Mouse (Mus musculus): ENCODE measurements around the gene Gpr173. TPM values are rescaled to one million over a fixed set of nuclear protein-coding genes. Genes with fewer than 3 reads are reported as not detected.

Gene Gpr173
- 2.9 TPM in 2 replicates for polyA plus RNA-seq (2015; fragmentation: Nextera tagmentation; extraction: Ambion mirVana)

DNA sequence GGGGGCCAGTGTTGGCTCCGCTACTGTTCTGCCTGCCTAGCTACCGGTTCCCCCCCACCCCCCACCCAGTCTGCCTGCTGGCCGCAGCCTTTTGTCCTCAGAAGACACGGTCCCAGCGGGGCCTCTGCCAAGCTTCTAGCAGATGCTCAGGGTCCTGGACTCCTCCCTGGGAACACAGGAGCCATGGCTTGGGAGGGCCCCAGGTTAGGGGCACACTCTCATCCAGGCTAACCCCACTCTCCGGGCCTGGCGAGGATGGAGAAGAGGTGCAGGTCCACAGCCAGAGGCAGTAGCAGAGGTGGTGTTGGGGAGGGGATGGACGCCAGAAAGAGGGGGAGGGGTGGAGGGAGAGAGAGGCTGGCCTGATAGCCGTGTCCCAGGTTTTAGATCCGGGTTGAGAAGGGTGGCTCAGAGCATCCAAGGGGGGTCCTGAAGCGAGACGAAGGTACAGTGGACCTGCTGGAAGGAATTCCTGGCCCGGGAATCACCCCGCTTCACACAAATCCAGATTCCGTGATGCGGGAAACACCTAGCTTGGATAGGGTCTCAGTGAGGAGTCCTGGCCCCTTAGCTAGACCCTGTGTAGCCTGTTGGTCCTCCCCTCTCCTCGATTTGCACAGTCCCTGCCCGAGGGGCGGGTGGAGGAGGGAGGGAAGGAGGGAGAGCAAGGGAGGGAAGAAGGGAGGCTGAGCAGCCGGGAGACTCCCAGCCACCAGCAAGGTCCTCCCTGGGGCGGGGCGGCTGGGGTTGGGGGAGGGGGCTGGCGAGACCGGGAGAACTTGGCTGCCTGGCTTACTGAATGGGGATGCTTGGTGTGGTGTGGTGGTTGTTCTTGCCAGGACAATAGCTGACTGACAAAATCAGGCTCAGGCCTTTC, at the start of gene Gpr173:
TSS of gene Gpr173 (minus strand) at position 308 of the 877 bp plus-strand sequence.
- Histone ChIP-seq H3K27me3 (replicated peaks) (no peaks in the 10 kb centered on the region), H3K4me3 (replicated peaks) (peak within 1 kb of the TSS; percentile 49), H3K9me3 (no peaks in the 10 kb centered on the region), H3K4me1 (no peaks in the 10 kb centered on the region), H3K27ac (peak within 1 kb of the TSS; percentile 21; the same call in 1 of the 2 replicates), H3K36me3 (no peaks in the 10 kb centered on the region), H3K4me2 (peak within 1 kb of the TSS; percentile 50), H3K9ac (peak within 1 kb of the TSS; percentile 16; the same call in 1 of the 2 replicates)
- ATAC-seq (ENCODE audit: insufficient read depth, low FRiP score, low read depth), result peak; percentile 96
- 16% methylated on average over 20 of the region's 24 CpGs for WGBS

DNA sequence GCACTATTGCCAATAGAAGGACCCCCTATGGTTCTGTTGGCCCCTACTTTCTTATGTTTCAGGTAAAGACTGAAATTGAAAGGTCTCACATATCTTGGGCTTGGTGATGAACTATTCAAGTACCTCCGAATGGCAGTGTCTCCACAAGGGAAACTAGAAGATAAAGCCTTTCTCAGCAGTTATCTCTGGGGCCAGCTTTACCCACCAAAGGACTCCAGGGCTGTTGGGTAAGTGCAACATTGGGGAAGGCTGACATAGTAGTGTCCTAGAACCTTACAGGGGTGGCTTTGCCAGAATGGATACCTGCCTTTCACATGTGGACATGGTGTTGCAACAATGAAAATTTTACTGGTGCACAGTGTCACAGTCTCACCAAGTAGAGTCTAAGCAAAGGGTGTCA, 34.7 kb upstream of the Gpr173 start:
- 66% methylated on average over 1 of the region's 1 CpGs for WGBS
- Histone ChIP-seq H3K4me3 (replicated peaks) (no peak overlapping the region), H3K36me3 (no peaks in the 10 kb centered on the region), H3K27me3 (replicated peaks) (peaks cover 6% of the 10 kb centered on the region; the same call in 1 of the 2 replicates), H3K4me1 (no peaks in the 10 kb centered on the region), H3K9ac (no peak overlapping the region), H3K9me3 (no peaks in the 10 kb centered on the region), H3K4me2 (no peak overlapping the region), H3K27ac (no peak overlapping the region)
- ATAC-seq (ENCODE audit: insufficient read depth, low FRiP score, low read depth), result no peak

DNA sequence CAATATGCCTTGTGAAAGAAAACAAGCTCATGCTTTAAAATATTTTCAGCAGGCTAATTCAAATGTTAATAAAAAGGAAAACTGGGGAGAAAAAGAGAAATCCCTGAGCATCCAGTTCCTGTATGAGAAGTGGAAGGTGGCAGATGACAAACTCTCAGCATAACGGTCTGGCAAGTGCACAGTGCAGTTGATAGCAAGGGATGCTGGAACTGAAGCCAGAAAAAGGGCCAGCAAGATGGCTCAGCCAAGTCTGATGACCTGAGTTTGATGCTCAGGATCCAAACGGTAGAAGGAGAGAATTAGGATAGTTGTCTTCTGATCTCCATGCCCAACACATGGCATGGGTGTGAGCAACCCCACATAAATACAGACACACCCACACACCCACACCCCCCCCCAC, 31.6 kb upstream of the Gpr173 start:
- Histone ChIP-seq H3K4me3 (replicated peaks) (no peak overlapping the region), H3K9ac (no peak overlapping the region), H3K27me3 (replicated peaks) (peaks cover 6% of the 10 kb centered on the region; the same call in 1 of the 2 replicates), H3K4me2 (no peak overlapping the region), H3K4me1 (no peaks in the 10 kb centered on the region), H3K9me3 (no peaks in the 10 kb centered on the region), H3K36me3 (no peaks in the 10 kb centered on the region), H3K27ac (no peak overlapping the region)
- ATAC-seq (ENCODE audit: insufficient read depth, low FRiP score, low read depth), result no peak
- WGBS, result 70% methylated on average over 2 of the region's 2 CpGs

DNA sequence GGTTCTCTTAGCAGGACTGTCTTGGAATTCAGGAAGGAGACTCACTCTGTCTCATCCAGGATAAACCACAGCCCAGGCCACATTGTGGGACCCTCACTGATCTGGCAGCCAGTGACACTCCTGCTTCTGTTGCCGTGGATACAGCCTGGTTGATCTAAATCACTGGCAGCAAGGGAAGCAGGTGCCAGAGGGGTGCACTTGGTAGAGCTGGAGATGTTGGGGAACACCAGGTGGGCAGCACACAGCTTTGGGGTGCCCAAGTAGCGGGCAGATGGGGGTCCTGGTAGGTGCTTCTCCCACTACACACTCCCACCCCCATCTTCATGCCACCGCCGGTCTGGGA, 479 bp downstream of the Gpr173 start:
- Histone ChIP-seq H3K4me3 (replicated peaks) (peak overlapping the region; percentile 49), H3K27ac (no peak overlapping the region), H3K36me3 (no peaks in the 10 kb centered on the region), H3K9ac (no peak overlapping the region), H3K4me1 (no peaks in the 10 kb centered on the region), H3K9me3 (no peaks in the 10 kb centered on the region), H3K27me3 (replicated peaks) (no peaks in the 10 kb centered on the region), H3K4me2 (peak overlapping the region; percentile 50)
- WGBS, result 20% methylated on average over 4 of the region's 4 CpGs
- no peak for ATAC-seq (ENCODE audit: insufficient read depth, low FRiP score, low read depth)

DNA sequence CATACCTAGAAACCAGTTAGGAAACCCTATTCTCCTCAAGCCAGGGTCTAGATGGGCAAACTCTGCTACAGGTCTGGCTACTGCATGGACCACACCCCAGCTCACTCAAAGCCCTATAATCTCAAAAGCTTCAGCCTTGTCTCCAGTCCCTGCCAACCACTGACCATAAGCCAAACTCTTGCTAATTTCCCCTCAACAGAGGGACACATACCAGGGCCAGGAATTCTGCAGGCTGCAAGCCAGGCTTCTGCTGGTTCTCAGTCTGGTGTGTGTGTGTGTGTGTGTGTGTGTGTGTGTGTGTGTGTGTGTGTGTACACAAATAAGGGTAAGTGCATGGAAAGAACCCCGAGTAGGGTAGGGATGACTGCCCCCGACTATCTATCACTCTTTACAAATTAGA, 2.1 kb downstream of the Gpr173 start:
- no peaks in the 10 kb centered on the region for H3K9me3 ChIP-seq
- ATAC-seq (ENCODE audit: insufficient read depth, low FRiP score, low read depth), result no peak
- no peaks in the 10 kb centered on the region for H3K4me1 ChIP-seq
- H3K4me3 ChIP-seq (replicated peaks), result no peak overlapping the region
- H3K27me3 ChIP-seq (replicated peaks), result no peaks in the 10 kb centered on the region
- no peaks in the 10 kb centered on the region for H3K36me3 ChIP-seq
- H3K9ac ChIP-seq, result no peak overlapping the region
- no peak overlapping the region for H3K4me2 ChIP-seq
- 45% methylated on average over 2 of the region's 2 CpGs for WGBS
- H3K27ac ChIP-seq, result no peak overlapping the region

DNA sequence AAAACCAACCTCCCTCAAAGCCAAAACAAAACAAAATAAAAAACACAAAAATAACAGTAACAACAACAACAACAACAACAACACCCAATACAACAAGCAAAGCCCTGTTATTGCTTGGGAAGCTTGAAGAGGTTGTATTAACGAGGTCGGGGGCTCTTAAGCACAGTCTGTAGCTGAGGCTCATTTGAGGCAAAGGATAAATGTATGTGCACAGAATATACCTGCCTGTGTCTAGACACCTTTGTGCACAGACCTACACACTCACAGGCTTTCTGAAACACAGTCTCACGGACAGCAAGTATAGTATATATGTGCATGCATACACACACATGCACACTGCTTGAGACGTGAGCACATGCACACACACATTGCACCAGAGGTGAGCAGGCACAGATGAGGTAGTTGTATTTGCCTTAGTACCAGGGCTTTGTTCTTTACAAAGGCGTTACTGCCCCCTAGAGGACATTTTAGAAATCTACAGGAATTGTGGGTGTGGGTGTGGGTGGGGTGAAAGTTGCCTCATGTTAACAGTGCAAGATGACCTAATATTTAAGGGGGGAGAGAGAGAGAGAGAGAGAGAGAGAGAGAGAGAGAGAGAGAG, 15.9 kb downstream of the Gpr173 start:
- no peak overlapping the region for H3K4me2 ChIP-seq
- no peak overlapping the region for H3K4me3 ChIP-seq (replicated peaks)
- no peaks in the 10 kb centered on the region for H3K9me3 ChIP-seq
- no peaks in the 10 kb centered on the region for H3K4me1 ChIP-seq
- ATAC-seq (ENCODE audit: insufficient read depth, low FRiP score, low read depth), result peak; percentile 35; the same call in 1 of the 2 replicates
- H3K27ac ChIP-seq, result no peak overlapping the region
- 22% methylated on average over 5 of the region's 5 CpGs for WGBS
- H3K9ac ChIP-seq, result no peak overlapping the region
- no peaks in the 10 kb centered on the region for H3K27me3 ChIP-seq (replicated peaks)
- H3K36me3 ChIP-seq, result no peaks in the 10 kb centered on the region

DNA sequence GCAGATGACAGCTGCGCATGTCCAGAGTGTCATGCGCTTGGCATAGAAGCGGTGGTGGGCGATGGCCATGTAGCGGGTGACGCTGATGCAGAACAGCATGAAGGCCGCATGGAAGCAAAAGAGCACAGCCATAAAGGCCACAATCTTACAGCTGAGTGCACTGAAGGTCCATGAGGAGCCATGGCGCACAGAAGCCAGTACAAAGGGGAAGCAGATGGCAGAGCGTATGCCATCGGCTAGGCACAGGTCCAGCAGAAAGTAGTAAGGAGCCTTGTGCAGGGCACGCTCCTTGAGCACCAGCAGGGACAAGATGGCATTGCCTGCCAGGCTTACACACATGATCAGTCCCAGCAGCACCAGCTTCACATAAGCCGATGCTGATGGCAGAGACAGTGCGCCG, 21.5 kb downstream of the Gpr173 start:
- Histone ChIP-seq H3K9me3 (no peaks in the 10 kb centered on the region), H3K4me1 (no peaks in the 10 kb centered on the region), H3K4me3 (replicated peaks) (no peak overlapping the region), H3K27ac (no peak overlapping the region), H3K27me3 (replicated peaks) (peaks cover 5% of the 10 kb centered on the region; the same call in 1 of the 2 replicates), H3K4me2 (no peak overlapping the region), H3K36me3 (no peaks in the 10 kb centered on the region), H3K9ac (no peak overlapping the region)
- no peak for ATAC-seq (ENCODE audit: insufficient read depth, low FRiP score, low read depth)
- 96% methylated on average over 14 of the region's 14 CpGs for WGBS

DNA sequence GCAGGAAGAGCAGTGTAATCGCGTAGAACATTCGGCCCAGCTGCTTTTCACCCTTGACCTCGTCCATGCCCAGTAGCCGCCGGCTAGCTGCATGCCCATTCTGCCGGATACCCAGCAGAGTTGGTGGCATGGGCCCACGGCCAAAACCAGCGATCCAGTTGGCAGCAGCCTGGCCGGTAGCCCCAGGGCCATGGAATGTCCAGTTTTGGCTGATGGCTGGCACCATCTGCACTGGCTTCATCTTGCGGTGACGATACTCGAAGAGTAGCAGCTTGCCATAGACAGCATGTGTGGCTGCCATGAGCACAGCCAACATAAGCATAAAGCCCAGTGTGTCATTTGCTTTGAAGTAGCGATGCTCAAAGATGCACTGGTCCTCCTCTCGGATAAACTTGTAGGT, 21.9 kb downstream of the Gpr173 start:
- no peak overlapping the region for H3K27ac ChIP-seq
- no peaks in the 10 kb centered on the region for H3K36me3 ChIP-seq
- H3K4me2 ChIP-seq, result no peak overlapping the region
- H3K4me1 ChIP-seq, result no peaks in the 10 kb centered on the region
- peaks cover 5% of the 10 kb centered on the region; the same call in 1 of the 2 replicates for H3K27me3 ChIP-seq (replicated peaks)
- no peaks in the 10 kb centered on the region for H3K9me3 ChIP-seq
- no peak overlapping the region for H3K4me3 ChIP-seq (replicated peaks)
- no peak overlapping the region for H3K9ac ChIP-seq
- 88% methylated on average over 15 of the region's 15 CpGs for WGBS
- ATAC-seq (ENCODE audit: insufficient read depth, low FRiP score, low read depth), result no peak

DNA sequence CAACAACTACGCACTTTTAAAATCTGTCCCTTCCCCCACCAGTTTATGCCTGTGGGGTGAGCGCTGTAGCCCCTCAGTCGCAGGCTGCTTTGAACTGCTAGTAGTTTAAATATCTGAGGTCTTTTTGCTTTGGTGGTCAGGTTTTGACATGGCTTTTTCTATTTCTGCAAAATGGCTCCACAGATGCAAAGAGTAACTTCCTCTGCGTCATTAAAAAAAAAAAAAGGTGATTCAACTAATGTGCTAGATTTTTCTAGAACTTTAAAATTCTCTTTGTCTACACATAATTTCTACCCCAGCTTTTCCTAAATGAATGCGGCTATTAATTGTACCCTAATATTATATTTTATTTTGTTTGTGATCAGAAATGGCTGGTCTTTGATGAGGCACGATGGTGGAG, 25.6 kb downstream of the Gpr173 start:
- no peaks in the 10 kb centered on the region for H3K9me3 ChIP-seq
- H3K27me3 ChIP-seq (replicated peaks), result peaks cover 9% of the 10 kb centered on the region; the same call in 1 of the 2 replicates
- no peak overlapping the region for H3K9ac ChIP-seq
- H3K4me2 ChIP-seq, result peak overlapping the region; percentile 47
- H3K27ac ChIP-seq, result peak overlapping the region; percentile 83
- ATAC-seq (ENCODE audit: insufficient read depth, low FRiP score, low read depth), result no peak
- no peaks in the 10 kb centered on the region for H3K36me3 ChIP-seq
- no peaks in the 10 kb centered on the region for H3K4me1 ChIP-seq
- WGBS, result 33% methylated on average over 6 of the region's 6 CpGs
- peak overlapping the region; percentile 60 for H3K4me3 ChIP-seq (replicated peaks)

DNA sequence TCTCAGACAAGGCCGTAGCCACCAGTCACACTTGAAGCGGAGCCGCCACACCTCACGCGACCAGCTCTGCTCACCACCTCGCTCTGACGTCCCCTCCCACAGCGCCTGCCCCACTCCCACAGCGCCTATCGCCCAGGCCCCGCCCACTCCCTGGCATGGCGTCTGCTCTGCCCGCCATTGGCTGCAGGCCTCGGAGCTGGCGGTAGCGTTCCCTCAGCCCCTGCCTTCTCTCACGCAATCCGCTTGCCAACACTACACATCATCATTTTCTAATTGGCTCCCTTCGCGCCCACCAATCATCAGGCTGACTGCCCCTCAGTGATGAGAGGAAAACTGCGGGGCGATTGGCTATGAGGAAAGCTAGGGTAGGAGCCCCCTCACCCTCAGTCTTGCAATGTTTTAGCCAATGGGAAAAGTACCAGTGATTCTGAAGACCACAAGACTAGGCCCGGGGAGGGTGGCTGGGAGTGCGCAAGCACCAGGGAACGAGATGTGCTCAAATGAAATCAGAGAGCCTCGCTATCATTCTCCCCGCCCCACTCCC, 26.1 kb downstream of the Gpr173 start, which contains the start of gene Tspyl2:
TSS of gene Tspyl2 (minus strand) at position 68 of the 544 bp plus-strand sequence.
- H3K9ac ChIP-seq, result peak within 1 kb of the TSS; percentile 37
- H3K9me3 ChIP-seq, result no peaks in the 10 kb centered on the region
- no peaks in the 10 kb centered on the region for H3K4me1 ChIP-seq
- peak within 1 kb of the TSS; percentile 52 for H3K4me2 ChIP-seq
- H3K36me3 ChIP-seq, result no peaks in the 10 kb centered on the region
- peaks cover 7% of the 10 kb centered on the region; the same call in 1 of the 2 replicates for H3K27me3 ChIP-seq (replicated peaks)
- H3K4me3 ChIP-seq (replicated peaks), result peak within 1 kb of the TSS; percentile 60
- ATAC-seq (ENCODE audit: insufficient read depth, low FRiP score, low read depth), result peak; percentile 97
- peak within 1 kb of the TSS; percentile 83 for H3K27ac ChIP-seq
- 12% methylated on average over 27 of the region's 27 CpGs for WGBS

DNA sequence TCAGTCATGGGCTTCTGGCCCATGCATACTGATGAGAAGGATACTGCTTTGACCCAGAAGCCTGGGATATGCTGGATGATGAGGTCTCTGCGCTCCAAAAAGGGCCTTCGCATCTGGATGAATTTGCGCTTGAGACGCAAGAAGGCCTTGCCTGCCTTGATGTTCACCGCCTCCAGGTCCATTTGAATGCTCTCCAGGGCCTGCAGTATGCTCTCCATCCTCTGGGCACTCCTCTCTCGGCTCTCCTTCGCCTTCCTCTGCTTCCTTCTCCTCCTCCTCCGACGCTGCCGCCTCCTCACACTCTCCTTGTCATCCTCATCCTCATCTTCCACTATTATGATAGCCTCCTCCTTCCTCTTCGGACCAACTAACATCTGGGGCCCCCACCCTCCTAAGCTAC, 27.0 kb downstream of the Gpr173 start:
- WGBS, result 34% methylated on average over 11 of the region's 11 CpGs
- no peaks in the 10 kb centered on the region for H3K4me1 ChIP-seq
- no peak for ATAC-seq (ENCODE audit: insufficient read depth, low FRiP score, low read depth)
- H3K27ac ChIP-seq, result peak overlapping the region; percentile 83; the same call in 1 of the 2 replicates
- peaks cover 11% of the 10 kb centered on the region; the same call in 1 of the 2 replicates for H3K27me3 ChIP-seq (replicated peaks)
- peak overlapping the region; percentile 60 for H3K4me3 ChIP-seq (replicated peaks)
- H3K9ac ChIP-seq, result peak overlapping the region; percentile 37; the same call in 1 of the 2 replicates
- H3K9me3 ChIP-seq, result no peaks in the 10 kb centered on the region
- H3K36me3 ChIP-seq, result no peaks in the 10 kb centered on the region
- peak overlapping the region; percentile 52 for H3K4me2 ChIP-seq

All from stomach, embryonic 15.5 days (tissue).